Mouse (Mus musculus) CD4-positive, CD25-positive, alpha-beta regulatory T cell, adult 4 months (primary cell): ENCODE measurements around the gene Olfr1196. TPM values are rescaled to one million over a fixed set of nuclear protein-coding genes. Genes with fewer than 3 reads are reported as not detected.
"Not testable (repeated sequence)": the region's sequence is repeated elsewhere in the genome, so short reads cannot be mapped to it uniquely, and the experiment has no call there.

Experiments used
- ATAC-seq: one replicate; pipeline ENCODE4 v1.8.0; 2017
- polyA plus RNA-seq, 2 experiments: library from polyadenylated mRNA; unstranded; fragments of 100-300 nt; shearing (Covaris generic); gene quantifications; one replicate each; pipeline ENCODE4 v1.2.1; 2017

Gene Olfr1196
- not detected for polyA plus RNA-seq

- no peak for ATAC-seq
Measured at GRCm38 (mm10) chr2:88704497-88704896, at the start of gene Olfr1196. Gene Olfr1196, minus strand, starts transcription at chr2:88704597.

- ATAC-seq: no peak
Measured at GRCm38 (mm10) chr2:88751270-88751669, 46.9 kb upstream of the Olfr1196 start, which contains the start of gene Olfr1198. Gene Olfr1198, minus strand, starts transcription at chr2:88751370.

- ATAC-seq: no peak
Measured at GRCm38 (mm10) chr2:88743379-88743778, 39.0 kb upstream of the Olfr1196 start.

- no peak for ATAC-seq
Measured at GRCm38 (mm10) chr2:88732266-88732665, 27.9 kb upstream of the Olfr1196 start, which contains the start of gene Olfr1197. Gene Olfr1197, minus strand, starts transcription at chr2:88732366.

GRCm38 (mm10) chr2:88689087-88689486 is 15.3 kb downstream of the Olfr1196 start, which contains the start of gene Olfr1195:
Gene Olfr1195, minus strand, starts transcription at chr2:88689187.
- no peak for ATAC-seq

- ATAC-seq: not testable (repeated sequence)
Measured at GRCm38 (mm10) chr2:88675328-88675727, 29.1 kb downstream of the Olfr1196 start, which contains the start of gene Olfr1193. Gene Olfr1193, plus strand, starts transcription at chr2:88675628.

- no peak for ATAC-seq
Measured at GRCm38 (mm10) chr2:88648209-88648608, 56.2 kb downstream of the Olfr1196 start, which contains the start of gene Olfr1192-ps1. Gene Olfr1192-ps1, plus strand, starts transcription at chr2:88648509.

Other genes with a start within 250 kb of the Olfr1196 start
- gene Olfr1183, start 249.7 kb downstream of the Olfr1196 start, polyA plus RNA-seq: not detected
- gene Olfr1184, start 221.0 kb downstream of the Olfr1196 start, polyA plus RNA-seq: not detected
- gene Olfr1185-ps1, start 211.3 kb downstream of the Olfr1196 start, polyA plus RNA-seq: under 1 TPM in 1 of 2 experiments, not detected in 1; 0.44 TPM
- gene Olfr1186, start 186.0 kb downstream of the Olfr1196 start, polyA plus RNA-seq: not detected
- gene Olfr1188, start 147.7 kb downstream of the Olfr1196 start, polyA plus RNA-seq: not detected
- not detected for gene Olfr1189, start 118.1 kb downstream of the Olfr1196 start, polyA plus RNA-seq
- not detected for gene Olfr1191-ps1, start 64.1 kb downstream of the Olfr1196 start, polyA plus RNA-seq
- under 1 TPM; 0.15 to 0.16 TPM for gene Olfr1192-ps1, start 56.1 kb downstream of the Olfr1196 start, polyA plus RNA-seq
- not detected for gene Olfr1193, start 29.0 kb downstream of the Olfr1196 start, polyA plus RNA-seq
- gene Olfr1195, start 15.4 kb downstream of the Olfr1196 start, polyA plus RNA-seq: under 1 TPM in 1 of 2 experiments, not detected in 1; 0.12 TPM
- under 1 TPM in 1 of 2 experiments, not detected in 1; 0.20 TPM for gene Olfr1197, start 27.8 kb upstream of the Olfr1196 start, polyA plus RNA-seq
- gene Olfr1198, start 46.8 kb upstream of the Olfr1196 start, polyA plus RNA-seq: under 1 TPM in 1 of 2 experiments, not detected in 1; 0.09 TPM
- gene Olfr1199, start 55.9 kb upstream of the Olfr1196 start, polyA plus RNA-seq: not detected
- gene Olfr1200, start 65.9 kb upstream of the Olfr1196 start, polyA plus RNA-seq: under 1 TPM in 1 of 2 experiments, not detected in 1; 0.11 TPM
- gene Olfr1201, start 88.4 kb upstream of the Olfr1196 start, polyA plus RNA-seq: not detected
- gene Olfr1202, start 109.9 kb upstream of the Olfr1196 start, polyA plus RNA-seq: not detected
- not detected for gene Olfr1205, start 125.1 kb upstream of the Olfr1196 start, polyA plus RNA-seq
- gene Olfr1204, start 144.7 kb upstream of the Olfr1196 start, polyA plus RNA-seq: not detected
- not detected for gene Olfr1206, start 158.6 kb upstream of the Olfr1196 start, polyA plus RNA-seq
- gene Olfr1208, start 197.7 kb upstream of the Olfr1196 start, polyA plus RNA-seq: under 1 TPM in 1 of 2 experiments, not detected in 1; 0.11 TPM
- gene Olfr1209, start 210.6 kb upstream of the Olfr1196 start, polyA plus RNA-seq: not detected
- not detected for gene Olfr1211, start 233.5 kb upstream of the Olfr1196 start, polyA plus RNA-seq
- gene Olfr1212, start 249.4 kb upstream of the Olfr1196 start, polyA plus RNA-seq: not detected